Mouse (Mus musculus): ENCODE data around the gene Stil.

Stil gene

GRCm38 (mm10) chr4:115079821-115080349, 79.9 kb downstream of the Stil start:
- no peak for DNase-seq (ENCODE audit: low spot score in 2 of 2)

- DNase-seq (ENCODE audit: low spot score in 2 of 2) = no peak
Observed at GRCm38 (mm10) chr4:115083031-115083430, 83.1 kb downstream of the Stil start.

GRCm38 (mm10) chr4:115085522-115086095, 85.7 kb downstream of the Stil start:
- DNase-seq (ENCODE audit: low spot score in 2 of 2) = peak; percentile 35 to 52

- DNase-seq (ENCODE audit: low spot score in 2 of 2) = no peak
Observed at GRCm38 (mm10) chr4:115086257-115086656, 86.3 kb downstream of the Stil start.

GRCm38 (mm10) chr4:115086763-115087415, 86.9 kb downstream of the Stil start:
- DNase-seq (ENCODE audit: low spot score in 2 of 2) = no peak

- DNase-seq (ENCODE audit: low spot score in 2 of 2) = no peak
Observed at GRCm38 (mm10) chr4:115088611-115089338, 88.8 kb downstream of the Stil start, which contains the start of gene Pdzk1ip1. Pdzk1ip1 (plus strand) TSS chr4:115088708.

GRCm38 (mm10) chr4:115090592-115090991, 90.6 kb downstream of the Stil start:
- DNase-seq (ENCODE audit: low spot score in 2 of 2) = no peak

GRCm38 (mm10) chr4:115091806-115092205, 91.8 kb downstream of the Stil start:
- no peak for DNase-seq (ENCODE audit: low spot score in 2 of 2)
